Mouse (Mus musculus) liver, embryonic 14.5 days (tissue): ENCODE measurements around the gene Slc6a13. TPM values are rescaled to one million over a fixed set of nuclear protein-coding genes. Genes with fewer than 3 reads are reported as not detected.

Experiments used
- ATAC-seq: fragments of 200-750 bp; cut with Nextera tagmentation; 2 replicates; pipeline ENCODE4 v1.8.0; 2017; ENCODE audit warnings: moderate number of reproducible peaks, mild to moderate bottlenecking, moderate library complexity; ENCODE audit not compliant: insufficient read depth
- DNase-seq, 3 experiments: peaks; one replicate each; pipeline ENCODE4 v3.0.0-alpha.2; 2012 to 2013; ENCODE audit warnings: low read depth in 3 of 3, low spot score in 3 of 3
- H3K27ac ChIP-seq: fragments of 300-500 bp; sonication (generic); 2 replicates; pipeline ENCODE4 v1.5.1; 2014; ENCODE audit warnings: moderate library complexity, mild to moderate bottlenecking, control low read depth, inconsistent platforms
- H3K27me3 ChIP-seq: fragments of 300-500 bp; sonication (generic); 2 replicates; pipeline ENCODE4 v1.6.1; 2014; ENCODE audit warnings: mild to moderate bottlenecking, low read length, moderate library complexity; ENCODE audit not compliant: control insufficient read depth, insufficient read depth
- H3K36me3 ChIP-seq: fragments of 300-500 bp; sonication (generic); replicated peaks from 2 replicates; pipeline ENCODE4 v1.6.1; 2014; ENCODE audit warnings: low read depth; ENCODE audit not compliant: control insufficient read depth, insufficient read depth
- H3K4me1 ChIP-seq, 2 experiments: fragments of 200-500 bp in 1 of 2; fragments of 300-500 bp in 1 of 2; sonication (generic) in 1 of 2; replicated peaks; 2 replicates each; pipeline ENCODE4 v1.6.1; 2012 to 2014; ENCODE audit warnings: antibody characterized with exemption in 1 of 2, inconsistent platforms in 1 of 2, low read length in 1 of 2; ENCODE audit not compliant: control insufficient read depth in 2 of 2, insufficient read depth in 2 of 2
- H3K4me2 ChIP-seq: fragments of 300-500 bp; sonication (generic); 2 replicates; pipeline ENCODE4 v1.6.1; 2014; ENCODE audit warnings: low read depth, mild to moderate bottlenecking, control low read depth, moderate library complexity
- H3K4me3 ChIP-seq, 2 experiments: fragments of 200-500 bp in 1 of 2; fragments of 300-500 bp in 1 of 2; sonication (generic) in 1 of 2; 2 replicates each; pipeline ENCODE4 v1.5.1; 2012 to 2014; ENCODE audit warnings: low read depth in 2 of 2, low read length in 2 of 2, mild to moderate bottlenecking in 2 of 2, control low read depth in 1 of 2, inconsistent platforms in 1 of 2, moderate library complexity in 1 of 2; ENCODE audit not compliant: insufficient read depth in 1 of 2
- H3K9ac ChIP-seq: fragments of 300-500 bp; sonication (generic); replicated peaks from 2 replicates; pipeline ENCODE4 v1.6.1; 2014; ENCODE audit warnings: mild to moderate bottlenecking, control low read depth, moderate library complexity
- H3K9me3 ChIP-seq: fragments of 300-500 bp; sonication (generic); 2 replicates; pipeline ENCODE4 v1.6.1; 2016; ENCODE audit warnings: low read length, mixed read lengths; ENCODE audit not compliant: control insufficient read depth
- CTCF ChIP-seq: IDR thresholded peaks from 2 replicates; pipeline ENCODE4 v1.5.1; 2016; ENCODE audit warnings: antibody characterized with exemption, low read depth, control low read depth
- EP300 ChIP-seq: IDR thresholded peaks from 2 replicates; pipeline ENCODE4 v1.6.1; 2016; ENCODE audit warnings: antibody characterized with exemption, low read depth
- WGBS: fragments of 180-500 bp; shearing (Covaris S2); extraction: QIAGEN DNeasy Blood & Tissue Kit; methylation state at CpG from one replicate; pipeline ENCODE4 v1.1.7; 2014; ENCODE audit not compliant: insufficient replicate concordance; 5-methylcytosine and 5-hydroxymethylcytosine counted together
- microRNA-seq: library from miRNA; unstranded; fragments of <30 nt; microRNA quantifications from one replicate; pipeline ENCODE4, GENCODE M21; 2016
- polyA plus RNA-seq, 2 experiments: library from polyadenylated mRNA; depleted of rRNA in 1 of 2; stranded (reverse) in 1 of 2; unstranded in 1 of 2; fragments of >200 nt; fragmentation: Nextera tagmentation in 1 of 2; extraction: Ambion mirVana in 1 of 2; gene quantifications; 2 replicates each; pipeline versions ENCODE4 v1.2.1 to v1.2.3; 2012 to 2014

Gene Slc6a13
- polyA plus RNA-seq, 2 experiments, result 14.9 to 19.3 TPM

DNA sequence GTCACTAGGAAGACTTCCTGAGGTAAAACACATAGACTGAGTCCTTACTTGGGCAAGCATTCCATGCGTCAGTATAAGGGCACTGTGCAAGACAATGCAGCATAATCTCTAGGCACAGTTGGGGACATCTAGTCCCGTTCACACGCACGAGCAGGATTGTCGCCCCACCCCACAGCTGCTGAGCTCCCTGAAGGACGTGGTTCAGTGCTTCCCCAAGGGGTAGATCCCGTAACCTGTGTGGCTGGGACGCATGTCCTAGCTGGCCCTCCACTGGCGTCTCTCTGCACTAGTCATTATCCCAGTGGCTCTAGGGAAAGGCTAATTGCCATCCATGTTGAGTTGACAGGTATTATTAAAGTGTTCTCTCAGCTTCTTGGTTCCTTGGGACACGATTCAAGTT, 82.0 kb downstream of the Slc6a13 start:
- TF ChIP-seq CTCF (no peak), EP300 (no peak)
- Histone ChIP-seq H3K27me3 (no peaks in the 10 kb centered on the region), H3K4me3 (no peak overlapping the region), H3K9ac (no peak overlapping the region), H3K9me3 (no peaks in the 10 kb centered on the region), H3K36me3 (no peaks in the 10 kb centered on the region), H3K4me1 (no peaks in the 10 kb centered on the region), H3K27ac (no peak overlapping the region), H3K4me2 (no peak overlapping the region)
- WGBS, result 54% methylated on average over 10 of the region's 10 CpGs
- DNase-seq, result no peak
- ATAC-seq, result no peak

DNA sequence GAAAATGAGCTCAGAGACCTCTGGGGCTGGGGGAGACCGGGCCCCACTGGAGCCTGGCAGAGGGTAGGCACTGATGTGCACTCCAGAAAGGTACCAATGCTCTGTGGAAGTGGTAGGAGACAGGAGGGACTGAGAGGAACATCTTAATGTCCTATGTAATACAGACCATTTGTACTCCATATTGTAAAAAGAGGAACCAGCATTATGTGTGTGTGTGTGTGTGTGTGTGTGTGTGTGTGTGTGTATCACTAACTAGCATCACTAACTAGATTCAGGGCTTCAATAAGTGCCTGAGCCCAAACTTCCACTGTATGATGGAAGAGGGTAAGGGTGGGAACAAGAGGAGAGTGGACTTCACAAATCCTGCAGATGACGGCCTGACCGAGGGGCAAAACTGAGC, 85.4 kb downstream of the Slc6a13 start:
- H3K9me3 ChIP-seq, result no peaks in the 10 kb centered on the region
- H3K27me3 ChIP-seq, result no peaks in the 10 kb centered on the region
- H3K4me1 ChIP-seq, result no peaks in the 10 kb centered on the region
- H3K4me2 ChIP-seq, result no peak overlapping the region
- no peak overlapping the region for H3K27ac ChIP-seq
- 58% methylated on average over 3 of the region's 3 CpGs for WGBS
- no peaks in the 10 kb centered on the region for H3K36me3 ChIP-seq
- no peak overlapping the region for H3K4me3 ChIP-seq
- TF ChIP-seq EP300 (no peak), CTCF (no peak)
- no peak for ATAC-seq
- H3K9ac ChIP-seq, result no peak overlapping the region
- no peak for DNase-seq

Small RNA genes lying within 50 kb of the gene (microRNA-seq; reads per million reads assigned to microRNA genes)
- gene Gm24855, result not detected

Other genes starting within 250 kb of the Slc6a13 start
- gene Mical3, start 169.2 kb upstream of the Slc6a13 start, polyA plus RNA-seq (2012; rRNA removed), result 6.0 and 8.1 TPM in 2 replicates
- 9.4 and 12.8 TPM in 2 replicates for gene Mical3, start 169.2 kb upstream of the Slc6a13 start, polyA plus RNA-seq (2014; fragmentation: Nextera tagmentation; extraction: Ambion mirVana)
- 3.2 and 3.3 TPM in 2 replicates for gene Pex26, start 116.6 kb upstream of the Slc6a13 start, polyA plus RNA-seq (2012; rRNA removed)
- 2.2 and 2.4 TPM in 2 replicates for gene Pex26, start 116.6 kb upstream of the Slc6a13 start, polyA plus RNA-seq (2014; fragmentation: Nextera tagmentation; extraction: Ambion mirVana)
- gene Tuba8, start 89.5 kb upstream of the Slc6a13 start, polyA plus RNA-seq (2012; rRNA removed), result 1.1 and 1.2 TPM in 2 replicates
- 5.1 and 6.0 TPM in 2 replicates for gene Tuba8, start 89.5 kb upstream of the Slc6a13 start, polyA plus RNA-seq (2014; fragmentation: Nextera tagmentation; extraction: Ambion mirVana)
- gene Usp18, start 54.3 kb upstream of the Slc6a13 start, polyA plus RNA-seq (2012; rRNA removed), result 2.6 and 2.9 TPM in 2 replicates
- gene Usp18, start 54.3 kb upstream of the Slc6a13 start, polyA plus RNA-seq (2014; fragmentation: Nextera tagmentation; extraction: Ambion mirVana), result 5.4 and 6.0 TPM in 2 replicates
- 1.3 and 2.1 TPM in 2 replicates for gene Slc6a12, start 42.8 kb downstream of the Slc6a13 start, polyA plus RNA-seq (2012; rRNA removed)
- 2.0 and 2.1 TPM in 2 replicates for gene Slc6a12, start 42.8 kb downstream of the Slc6a13 start, polyA plus RNA-seq (2014; fragmentation: Nextera tagmentation; extraction: Ambion mirVana)
- gene Iqsec3, start 173.5 kb downstream of the Slc6a13 start, polyA plus RNA-seq (2012; rRNA removed), result under 0.01 and 0.02 TPM in 2 replicates
- gene Iqsec3, start 173.5 kb downstream of the Slc6a13 start, polyA plus RNA-seq (2014; fragmentation: Nextera tagmentation; extraction: Ambion mirVana), result not detected in 2 replicates